Mouse (Mus musculus) lung, embryonic 14.5 days (tissue): ENCODE results near the gene Slc25a17. TPM values are rescaled to one million over a fixed set of nuclear protein-coding genes. Genes with fewer than 3 reads are reported as not detected.

ENCODE experiments used
- ATAC-seq: fragments of 200-750 bp; cut with Nextera tagmentation; 2 replicates; pipeline ENCODE4 v1.8.0; 2017; ENCODE audit warnings: mild to moderate bottlenecking, moderate TSS enrichment, moderate library complexity; ENCODE audit not compliant: insufficient read depth
- DNase-seq: peaks from one replicate; pipeline ENCODE4 v3.0.0-alpha.2; 2015
- H3K27ac ChIP-seq: fragments of 300-500 bp; sonication (generic); 2 replicates; pipeline ENCODE4 v1.5.1; 2014; ENCODE audit warnings: low read depth, mild to moderate bottlenecking, moderate library complexity
- H3K27me3 ChIP-seq: fragments of 300-500 bp; sonication (generic); 2 replicates; pipeline ENCODE4 v1.6.1; 2014; ENCODE audit warnings: low read length, control low read depth; ENCODE audit not compliant: insufficient read depth
- H3K36me3 ChIP-seq: fragments of 300-500 bp; sonication (generic); 2 replicates; pipeline ENCODE4 v1.6.1; 2014; ENCODE audit warnings: control low read depth; ENCODE audit not compliant: insufficient read depth
- H3K4me1 ChIP-seq: fragments of 300-500 bp; sonication (generic); 2 replicates; pipeline ENCODE4 v1.6.1; 2014; ENCODE audit warnings: antibody characterized with exemption, control low read depth; ENCODE audit not compliant: insufficient read depth
- H3K4me2 ChIP-seq: fragments of 300-500 bp; sonication (generic); 2 replicates; pipeline ENCODE4 v1.6.1; 2014; ENCODE audit warnings: mild to moderate bottlenecking
- H3K4me3 ChIP-seq: fragments of 300-500 bp; sonication (generic); 2 replicates; pipeline ENCODE4 v1.5.1; 2014; ENCODE audit warnings: low read depth, low read length
- H3K9ac ChIP-seq: fragments of 300-500 bp; sonication (generic); 2 replicates; pipeline ENCODE4 v1.6.1; 2014
- H3K9me3 ChIP-seq: fragments of 300-500 bp; sonication (generic); 2 replicates; pipeline ENCODE4 v1.6.1; 2016; ENCODE audit warnings: low read depth, low read length, control low read depth
- CTCF ChIP-seq: IDR thresholded peaks from 2 replicates; pipeline ENCODE4 v1.5.1; 2016; ENCODE audit warnings: antibody characterized with exemption, low read depth
- WGBS: fragments of 180-500 bp; shearing (Covaris S2); extraction: QIAGEN DNeasy Blood & Tissue Kit; methylation state at CpG from one replicate; pipeline ENCODE4 v1.1.7; 2014; 5-methylcytosine and 5-hydroxymethylcytosine counted together
- polyA plus RNA-seq: library from polyadenylated mRNA; unstranded; fragments of >200 nt; fragmentation: Nextera tagmentation; extraction: Ambion mirVana; gene quantifications from 2 replicates; pipeline ENCODE4 v1.2.1, GENCODE M21; 2014

Slc25a17 gene
- polyA plus RNA-seq, 1 experiment from 2014 or later: 109 TPM

DNA sequence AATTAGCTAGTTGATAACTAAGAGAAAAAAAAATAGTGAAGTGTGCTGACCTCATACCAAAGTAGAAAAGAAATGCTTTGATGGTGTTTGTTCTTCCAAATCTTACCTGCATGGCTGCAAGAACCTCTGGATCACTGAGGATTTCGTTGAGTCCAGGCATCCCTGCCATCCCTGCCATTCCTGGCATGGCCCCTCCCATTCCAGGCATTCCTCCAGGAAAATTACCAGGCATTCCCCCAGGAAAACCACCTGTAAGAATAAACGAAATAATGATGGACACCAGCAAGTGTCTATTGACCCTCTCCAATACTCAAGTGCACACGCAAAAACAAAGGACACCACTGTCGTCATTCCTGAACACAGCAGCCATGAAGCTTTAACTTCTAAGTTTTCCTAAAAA, 5.6 kb upstream of the Slc25a17 start:
- Histone ChIP-seq H3K4me1 (no peaks in the 10 kb centered on the region), H3K9me3 (no peaks in the 10 kb centered on the region), H3K4me3 (no peak overlapping the region), H3K36me3 (peaks cover 87% of the 10 kb centered on the region), H3K27ac (no peak overlapping the region), H3K27me3 (no peaks in the 10 kb centered on the region), H3K4me2 (no peak overlapping the region), H3K9ac (no peak overlapping the region)
- WGBS: 74% methylated on average over 4 of the region's 4 CpGs
- ATAC-seq (no peak), DNase-seq (no peak)
- TF ChIP-seq CTCF: no peak

GRCm38 (mm10) chr15:81365246-81365645, 4.6 kb upstream of the Slc25a17 start:
- 82% methylated on average over 8 of the region's 8 CpGs for WGBS
- TF ChIP-seq CTCF: no peak
- DNase-seq: no peak
- H3K9me3 ChIP-seq: no peaks in the 10 kb centered on the region
- no peak overlapping the region for H3K9ac ChIP-seq
- H3K27ac ChIP-seq: no peak overlapping the region
- H3K36me3 ChIP-seq: peaks cover 77% of the 10 kb centered on the region
- H3K4me2 ChIP-seq: no peak overlapping the region
- no peak overlapping the region for H3K4me3 ChIP-seq
- no peak for ATAC-seq
- H3K27me3 ChIP-seq: no peaks in the 10 kb centered on the region
- H3K4me1 ChIP-seq: no peaks in the 10 kb centered on the region

DNA sequence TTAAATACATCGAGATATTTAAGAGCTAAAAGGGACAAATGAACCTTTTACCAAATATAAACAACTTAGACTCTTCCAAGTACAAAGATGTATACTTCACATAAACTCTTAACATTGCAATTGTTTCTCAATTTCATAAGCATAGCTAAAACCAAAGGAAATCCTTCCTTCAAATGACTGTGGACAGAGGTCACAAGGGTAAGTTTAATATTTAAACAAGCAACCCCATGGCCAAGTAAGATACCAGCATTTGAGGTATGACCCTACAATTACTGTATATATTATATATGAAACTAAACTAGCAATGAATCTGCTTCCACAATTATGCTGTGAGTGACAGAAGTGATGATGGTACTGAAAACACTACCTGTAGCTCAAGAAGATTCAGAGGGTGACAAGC, 3.7 kb upstream of the Slc25a17 start:
- no peak for TF ChIP-seq CTCF
- ATAC-seq: no peak
- H3K9ac ChIP-seq: no peak overlapping the region
- no peak overlapping the region for H3K4me2 ChIP-seq
- peaks cover 2% of the 10 kb centered on the region for H3K4me1 ChIP-seq
- peaks cover 68% of the 10 kb centered on the region for H3K36me3 ChIP-seq
- H3K27ac ChIP-seq: no peak overlapping the region
- H3K4me3 ChIP-seq: no peak overlapping the region
- H3K27me3 ChIP-seq: no peaks in the 10 kb centered on the region
- 87% methylated on average over 1 of the region's 1 CpGs for WGBS
- DNase-seq: no peak
- no peaks in the 10 kb centered on the region for H3K9me3 ChIP-seq

GRCm38 (mm10) chr15:81362501-81362900, 1.9 kb upstream of the Slc25a17 start:
- no peak overlapping the region for H3K27ac ChIP-seq
- DNase-seq: no peak
- no peak for TF ChIP-seq CTCF

GRCm38 (mm10) chr15:81361417-81362015, 904 bp upstream of the Slc25a17 start:
- Histone ChIP-seq H3K4me3 (no peak overlapping the region), H3K36me3 (peaks cover 42% of the 10 kb centered on the region), H3K27ac (peak overlapping the region; percentile 51), H3K9ac (0 out of 2 replicates have a peak overlapping the region, but pooled peaks have one; percentile 77), H3K27me3 (no peaks in the 10 kb centered on the region), H3K4me2 (peak overlapping the region; percentile 74), H3K4me1 (peaks cover 6% of the 10 kb centered on the region), H3K9me3 (no peaks in the 10 kb centered on the region)
- WGBS: 31% methylated on average over 10 of the region's 10 CpGs
- no peak for TF ChIP-seq CTCF
- DNase-seq (peak; percentile 10), ATAC-seq (no peak)

More at GRCm38 (mm10) chr15:81362501-81362900, 1.9 kb upstream of the Slc25a17 start:
- peaks cover 51% of the 10 kb centered on the region for H3K36me3 ChIP-seq
- H3K27me3 ChIP-seq: no peaks in the 10 kb centered on the region
- ATAC-seq: no peak
- 78% methylated on average over 1 of the region's 1 CpGs for WGBS
- H3K9me3 ChIP-seq: no peaks in the 10 kb centered on the region
- no peak overlapping the region for H3K9ac ChIP-seq
- H3K4me3 ChIP-seq: no peak overlapping the region
- no peak overlapping the region for H3K4me2 ChIP-seq
- peaks cover 6% of the 10 kb centered on the region for H3K4me1 ChIP-seq

DNA sequence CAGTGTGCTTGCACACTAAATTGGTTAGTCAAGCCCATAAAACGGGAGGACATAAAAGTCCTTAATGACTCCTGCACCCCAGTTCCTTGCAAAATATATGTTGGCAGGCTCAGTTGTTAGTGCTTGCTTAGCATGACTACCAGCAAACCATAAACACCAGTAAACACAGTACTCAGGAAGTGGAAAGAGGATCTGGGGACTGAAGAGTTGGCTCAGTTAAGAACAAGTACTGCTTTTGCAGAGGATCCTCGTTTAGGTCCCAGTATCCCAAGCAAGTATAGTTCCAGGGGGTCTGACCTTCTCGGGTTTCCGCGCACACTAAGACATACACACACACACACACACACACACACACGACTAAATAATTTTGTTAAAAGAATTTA, 401 bp upstream of the Slc25a17 start:
- Histone ChIP-seq H3K27me3 (no peaks in the 10 kb centered on the region), H3K4me3 (peak overlapping the region; percentile 75), H3K9ac (0 out of 2 replicates have a peak overlapping the region, but pooled peaks have one; percentile 77), H3K27ac (peak overlapping the region; percentile 51), H3K4me1 (peaks cover 6% of the 10 kb centered on the region), H3K9me3 (no peaks in the 10 kb centered on the region), H3K4me2 (peak overlapping the region; percentile 74), H3K36me3 (peaks cover 37% of the 10 kb centered on the region)
- WGBS: 31% methylated on average over 6 of the region's 6 CpGs
- no peak for DNase-seq
- peak; percentile 50 for ATAC-seq
- no peak for TF ChIP-seq CTCF

DNA sequence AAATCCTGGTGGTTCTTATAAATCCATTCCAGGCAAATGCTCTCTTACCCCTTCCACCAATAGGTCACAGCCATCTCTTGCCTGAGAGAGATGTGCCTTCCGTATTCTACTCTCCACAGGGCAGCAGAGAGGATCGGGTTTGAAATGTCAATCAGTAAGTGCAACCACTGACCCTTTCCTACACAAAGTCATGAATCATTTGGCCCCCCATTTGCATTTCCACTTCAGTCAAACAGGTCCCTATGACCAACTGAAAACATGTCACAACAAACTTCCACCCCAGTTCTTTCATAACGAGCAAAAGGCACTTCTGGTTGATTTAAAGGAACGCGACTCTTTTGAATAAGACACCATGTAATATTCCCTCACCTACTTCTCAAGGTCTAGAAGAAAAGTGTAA, 1.2 kb downstream of the Slc25a17 start:
- no peaks in the 10 kb centered on the region for H3K27me3 ChIP-seq
- H3K36me3 ChIP-seq: peaks cover 21% of the 10 kb centered on the region
- no peak for TF ChIP-seq CTCF
- DNase-seq: no peak
- H3K4me3 ChIP-seq: peak overlapping the region; percentile 75
- 82% methylated on average over 5 of the region's 5 CpGs for WGBS
- no peaks in the 10 kb centered on the region for H3K9me3 ChIP-seq
- no peak for ATAC-seq
- no peak overlapping the region; the same call in 1 of the 2 replicates for H3K9ac ChIP-seq
- H3K27ac ChIP-seq: no peak overlapping the region
- peak overlapping the region; percentile 74 for H3K4me2 ChIP-seq
- peaks cover 6% of the 10 kb centered on the region for H3K4me1 ChIP-seq
